Mouse (Mus musculus) skeletal muscle tissue, postnatal 0 days (tissue): ENCODE data around the gene Ing3. TPM values are rescaled to one million over a fixed set of nuclear protein-coding genes. Genes with fewer than 3 reads are reported as not detected.

Experiments
- polyA plus RNA-seq: library from polyadenylated mRNA; unstranded; fragments of >200 nt; fragmentation: Nextera tagmentation; extraction: Ambion mirVana; gene quantifications from 2 replicates; pipeline ENCODE4 v1.2.1, GENCODE M21; 2015

The Ing3 gene
- polyA plus RNA-seq: 22.8 and 24.1 TPM in 2 replicates

GRCm38 (mm10) chr6:21949226-21949731, at the start of gene Ing3:
Ing3 (plus strand) TSS chr6:21949571.

GRCm38 (mm10) chr6:21985732-21986540, 36.6 kb downstream of the Ing3 start, which contains the start of gene Cped1:
Cped1 (plus strand) TSS chr6:21985916.

Other genes starting within 250 kb of the Ing3 start
- 103 and 121 TPM in 2 replicates for gene Tspan12, start 97.1 kb upstream of the Ing3 start, polyA plus RNA-seq
- 6.9 and 7.1 TPM in 2 replicates for gene Cped1, start 36.3 kb downstream of the Ing3 start, polyA plus RNA-seq